Mouse (Mus musculus): ENCODE measurements around the gene Tor1aip2.

- TF ChIP-seq ZC3H11A (IDR thresholded peaks at IDR 0.05; ENCODE audit: borderline replicate concordance, low read depth, low read length), result no peak
- no peak for TF ChIP-seq HCFC1 (IDR thresholded peaks at IDR 0.05; ENCODE audit: borderline replicate concordance, insufficient read depth, low read length)
These were observed 68.6 kb downstream of the Tor1aip2 start for GRCm38 (mm10) chr1:156103763-156104162.

Data from ES-E14 (cell line).